Mouse (Mus musculus) olfactory bulb, adult 2 months (tissue): ENCODE measurements around the gene Rbbp8nl.

Experiments used
- CTCF ChIP-seq: fragments of 200-500 bp; IDR thresholded peaks from 2 replicates; pipeline ENCODE4 v1.5.1; 2012; ENCODE audit warnings: low read depth, mild to moderate bottlenecking, low read length, moderate library complexity; ENCODE audit not compliant: insufficient read depth
- POLR2A ChIP-seq: fragments of 200-500 bp; IDR thresholded peaks from 2 replicates; pipeline ENCODE4 v1.6.1; 2012; ENCODE audit warnings: mild to moderate bottlenecking, low read depth, low read length, moderate library complexity; ENCODE audit not compliant: insufficient read depth

DNA sequence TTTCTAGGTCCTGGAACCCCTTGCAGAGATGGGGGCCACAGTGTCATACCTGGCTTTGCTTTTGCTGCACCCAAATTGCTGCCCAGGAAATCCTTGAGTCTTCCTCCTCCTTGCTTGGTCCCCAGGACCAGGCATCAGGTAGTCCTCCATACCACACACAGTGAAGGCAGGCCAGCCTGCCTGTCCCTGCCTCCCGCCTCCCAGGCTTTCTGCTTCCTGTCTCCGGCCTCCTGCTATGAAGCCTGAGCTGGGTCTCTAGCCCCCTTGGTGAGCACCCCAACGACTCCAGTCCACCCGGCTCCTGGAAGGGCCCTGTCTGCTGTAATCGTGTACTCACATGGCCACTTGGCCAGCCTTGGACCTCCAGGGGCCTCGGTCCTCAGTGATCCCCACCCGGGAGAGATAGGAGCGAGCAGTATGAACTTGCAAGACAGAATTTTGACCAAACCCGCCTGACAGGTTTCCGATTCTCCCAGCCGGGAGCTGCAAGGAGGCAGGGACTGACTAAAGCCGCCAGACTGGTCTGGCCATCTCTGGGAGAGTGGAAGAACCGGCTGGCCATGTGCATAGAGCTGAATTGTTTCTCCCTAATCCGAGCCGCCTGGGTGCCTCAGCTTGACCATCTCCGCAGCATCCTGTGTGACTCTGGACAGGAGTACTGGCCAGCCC lies at the start of gene Rbbp8nl:
- TF ChIP-seq CTCF = no peak
- TF ChIP-seq POLR2A = no peak
